8 mouse cellular contexts compared by ENCODE assay signal in genomic region chr8:53663946-53664345, GRCm38 (mm10). TPM values are rescaled to one million over a fixed set of nuclear protein-coding genes. Genes with fewer than 3 reads are reported as not detected.
DNase-seq lines count a peak whose midpoint lies in the region; ATAC-seq and TF ChIP-seq lines count a peak whose summit lies in the region.

No protein-coding gene starts in this region.

- no peak overlapping the region for H3K9ac ChIP-seq in kidney, embryonic 14.5 days (ENCODE audit: low read depth, low read length)
- H3K9ac ChIP-seq in hindbrain, postnatal 0 days (replicated peaks; ENCODE audit: low read length), result no peak overlapping the region
- H3K9ac ChIP-seq in liver, adult 2 months (ENCODE audit: low read depth, low read length), result no peak overlapping the region

- DNase-seq in kidney, adult 2 months, result peak; percentile 58
- peak; percentile 65 for DNase-seq in R1 (ENCODE audit: low read depth, low spot score)
- DNase-seq in cerebellum, postnatal 25 days, result peak; percentile 45 to 66
- peak; percentile 71 for DNase-seq in hindbrain, postnatal 0 days (ENCODE audit: low spot score)
- DNase-seq in liver, adult 2 months (ENCODE audit: extremely low read depth, low read depth, low spot score), result peak; percentile 39
- peak; percentile 42 for DNase-seq in right cerebral cortex, adult 18-20 months

- TF ChIP-seq POLR2A in kidney, adult 2 months (IDR thresholded peaks at IDR 0.05; ENCODE audit: low read depth, low read length), result no peak
- TF ChIP-seq POLR2A in liver, adult 2 months (IDR thresholded peaks at IDR 0.05; ENCODE audit: extremely low read depth, insufficient read depth, low read length), result no peak

- no peaks in the 10 kb centered on the region for H3K9me3 ChIP-seq in kidney, embryonic 14.5 days (ENCODE audit: control insufficient read depth, low read length)
- H3K9me3 ChIP-seq in hindbrain, postnatal 0 days (ENCODE audit: low read length), result no peaks in the 10 kb centered on the region

- no peaks in the 10 kb centered on the region for H3K27me3 ChIP-seq in kidney, adult 2 months (replicated peaks; ENCODE audit: control insufficient read depth, insufficient read depth, low read length)
- no peaks in the 10 kb centered on the region for H3K27me3 ChIP-seq in kidney, embryonic 14.5 days (ENCODE audit: control insufficient read depth, insufficient read depth, low read length)
- H3K27me3 ChIP-seq in hindbrain, postnatal 0 days (ENCODE audit: insufficient read depth, low read length), result no peaks in the 10 kb centered on the region
- H3K27me3 ChIP-seq in liver, adult 2 months (ENCODE audit: control insufficient read depth, insufficient read depth, low read length), result no peaks in the 10 kb centered on the region

- TF ChIP-seq CTCF in kidney, adult 2 months (conservative IDR thresholded peaks at IDR 0.05; ENCODE audit: insufficient read depth, insufficient read length, low read depth, low read length), result peak; percentile 63
- TF ChIP-seq CTCF in hindbrain, postnatal 0 days (IDR thresholded peaks at IDR 0.05; ENCODE audit: low read depth), result peak; percentile 65
- TF ChIP-seq CTCF in liver, adult 2 months (IDR thresholded peaks at IDR 0.05; ENCODE audit: low read depth, low read length), result peak; percentile 62; the same call in 1 of the 2 replicates

- no peaks in the 10 kb centered on the region for H3K79me2 ChIP-seq in liver, adult 2 months (ENCODE audit: control insufficient read depth, insufficient read depth, low read length)

- H3K4me1 ChIP-seq in kidney, adult 2 months (ENCODE audit: control insufficient read depth, insufficient read depth, low read length), result no peaks in the 10 kb centered on the region
- H3K4me1 ChIP-seq in kidney, embryonic 14.5 days (ENCODE audit: control insufficient read depth, insufficient read depth, low read length), result no peaks in the 10 kb centered on the region
- no peaks in the 10 kb centered on the region for H3K4me1 ChIP-seq in hindbrain, postnatal 0 days (ENCODE audit: insufficient read depth, low read length)
- H3K4me1 ChIP-seq in liver, adult 2 months (ENCODE audit: control insufficient read depth, insufficient read depth, low read length), result no peaks in the 10 kb centered on the region

- H3K36me3 ChIP-seq in kidney, adult 2 months (ENCODE audit: control insufficient read depth, insufficient read depth, low read length), result no peaks in the 10 kb centered on the region
- no peaks in the 10 kb centered on the region for H3K36me3 ChIP-seq in kidney, embryonic 14.5 days (ENCODE audit: control insufficient read depth, insufficient read depth, low read length)
- no peaks in the 10 kb centered on the region for H3K36me3 ChIP-seq in hindbrain, postnatal 0 days (ENCODE audit: insufficient read depth, low read length)
- no peaks in the 10 kb centered on the region for H3K36me3 ChIP-seq in liver, adult 2 months (ENCODE audit: control insufficient read depth, insufficient read depth, low read length)

- ATAC-seq in kidney, embryonic 14.5 days (ENCODE audit: low FRiP score, low TSS enrichment), result no peak
- ATAC-seq in hindbrain, postnatal 0 days, result no peak
- ATAC-seq in monocyte, adult 5-6 weeks (replicated peaks; ENCODE audit: insufficient number of reproducible peaks, low FRiP score, low TSS enrichment, poor library complexity, severe bottlenecking), result no peak

- no peak overlapping the region for H3K27ac ChIP-seq in kidney, adult 2 months (ENCODE audit: insufficient read depth, low read depth, low read length)
- H3K27ac ChIP-seq in kidney, embryonic 14.5 days (ENCODE audit: low read depth, low read length), result no peak overlapping the region
- no peak overlapping the region for H3K27ac ChIP-seq in hindbrain, postnatal 0 days
- no peak overlapping the region for H3K27ac ChIP-seq in liver, adult 2 months (replicated peaks; ENCODE audit: insufficient read depth, low read depth, low read length)

- WGBS in kidney, adult 2 months, result 23% methylated on average over 4 of the region's 4 CpGs
- 38% methylated on average over 4 of the region's 4 CpGs for WGBS in kidney, embryonic 14.5 days
- WGBS in hindbrain, postnatal 0 days, result 33% methylated on average over 4 of the region's 4 CpGs
- 19% methylated on average over 4 of the region's 4 CpGs for WGBS in liver, adult 2 months

- no peak overlapping the region for H3K4me2 ChIP-seq in kidney, embryonic 14.5 days (replicated peaks; ENCODE audit: low read depth, low read length)
- H3K4me2 ChIP-seq in hindbrain, postnatal 0 days (ENCODE audit: low read depth, low read length), result no peak overlapping the region

- no peak overlapping the region for H3K4me3 ChIP-seq in kidney, adult 2 months (ENCODE audit: insufficient read depth, low read depth, low read length)
- no peak overlapping the region for H3K4me3 ChIP-seq in kidney, embryonic 14.5 days (ENCODE audit: low read length)
- H3K4me3 ChIP-seq in hindbrain, postnatal 0 days (ENCODE audit: low read length), result no peak overlapping the region
- no peak overlapping the region for H3K4me3 ChIP-seq in liver, adult 2 months (ENCODE audit: insufficient read depth, low read depth, low read length)

RNA-seq across cellular contexts. Expression of gene Neil3, which starts 25.1 kb away (rescaled TPM):
- 0.08 and 0.13 TPM in 2 replicates for polyA plus RNA-seq in kidney, adult 2 months (2012; rRNA removed)
- polyA plus RNA-seq in kidney, embryonic 14.5 days (2014; fragmentation: Nextera tagmentation; extraction: Ambion mirVana), result 28.7 and 31.5 TPM in 2 replicates
- total RNA-seq in hindbrain, postnatal 0 days (2014; rRNA removed), result 1.7 and 1.8 TPM in 2 replicates
- polyA plus RNA-seq in hindbrain, postnatal 0 days (2015; fragmentation: Nextera tagmentation; extraction: Ambion mirVana), result 5.1 and 6.8 TPM in 2 replicates
- total RNA-seq in liver, adult 2 months (2014; rRNA removed), result 0.18 and 0.40 TPM in 2 replicates
- polyA plus RNA-seq in liver, adult 2 months (2012; rRNA removed), result not detected in 2 replicates
- total RNA-seq in monocyte, adult 5-6 weeks (2017), result 0.48 to 0.78 TPM in 2 of 3 replicates, not detected in the other
